Mouse (Mus musculus) spleen, embryonic (tissue): ENCODE measurements around the gene Pkd1l3.

Experiments used
- CTCF ChIA-PET: fragments of 350-600 bp; sonication (Branson Sonifier 250); formaldehyde crosslinking; loops from one replicate; lab custom pipeline; 2022; lab: Charles Lee

The Pkd1l3 gene

GRCm38 (mm10) chr8:109628638-109629037 lies 14.3 kb downstream of the Pkd1l3 start:
- CTCF ChIA-PET, result no interaction called here

GRCm38 (mm10) chr8:109632498-109632897 lies 18.2 kb downstream of the Pkd1l3 start:
- CTCF ChIA-PET, result no interaction called here

GRCm38 (mm10) chr8:109635146-109635545 lies 20.8 kb downstream of the Pkd1l3 start:
- CTCF ChIA-PET, result no interaction called here

GRCm38 (mm10) chr8:109638851-109639250 lies 24.5 kb downstream of the Pkd1l3 start:
- CTCF ChIA-PET, result no interaction called here

- CTCF ChIA-PET, result interaction anchor here (0.6 kb wide), 1 partner anchor 98 kb away, joined by 3 read pairs; no protein-coding TSS in a partner anchor
Observed at GRCm38 (mm10) chr8:109640410-109640809, 26.1 kb downstream of the Pkd1l3 start.

GRCm38 (mm10) chr8:109641236-109641635 lies 26.9 kb downstream of the Pkd1l3 start:
- CTCF ChIA-PET, result no interaction called here

GRCm38 (mm10) chr8:109647331-109647730 lies 33.0 kb downstream of the Pkd1l3 start:
- CTCF ChIA-PET, result no interaction called here

- CTCF ChIA-PET, result no interaction called here
Observed at GRCm38 (mm10) chr8:109648469-109648868, 34.2 kb downstream of the Pkd1l3 start.

- CTCF ChIA-PET, result no interaction called here
Observed at GRCm38 (mm10) chr8:109650801-109651200, 36.5 kb downstream of the Pkd1l3 start.

GRCm38 (mm10) chr8:109656860-109657259 lies 42.5 kb downstream of the Pkd1l3 start:
- CTCF ChIA-PET, result no interaction called here

- CTCF ChIA-PET, result no interaction called here
Observed at GRCm38 (mm10) chr8:109662328-109662727, 48.0 kb downstream of the Pkd1l3 start.

GRCm38 (mm10) chr8:109666616-109667015 lies 52.3 kb downstream of the Pkd1l3 start:
- CTCF ChIA-PET, result no interaction called here

- CTCF ChIA-PET, result no interaction called here
Observed at GRCm38 (mm10) chr8:109672656-109673055, 58.3 kb downstream of the Pkd1l3 start.

- CTCF ChIA-PET, result no interaction called here
Observed at GRCm38 (mm10) chr8:109673596-109673995, 59.3 kb downstream of the Pkd1l3 start.

- CTCF ChIA-PET, result no interaction called here
Observed at GRCm38 (mm10) chr8:109675896-109676643, 61.8 kb downstream of the Pkd1l3 start.

GRCm38 (mm10) chr8:109681535-109681934 lies 67.2 kb downstream of the Pkd1l3 start:
- CTCF ChIA-PET, result interaction anchor here (0.7 kb wide), 1 partner anchor 357 kb away, joined by 5 read pairs; no protein-coding TSS in a partner anchor

GRCm38 (mm10) chr8:109682120-109682519 lies 67.8 kb downstream of the Pkd1l3 start:
- CTCF ChIA-PET, result no interaction called here

- CTCF ChIA-PET, result interaction anchor here (0.6 kb wide), 1 partner anchor 48 kb away, joined by 20 read pairs; no protein-coding TSS in a partner anchor
Observed at GRCm38 (mm10) chr8:109687248-109687647, 72.9 kb downstream of the Pkd1l3 start.

GRCm38 (mm10) chr8:109691769-109692168 lies 77.5 kb downstream of the Pkd1l3 start:
- CTCF ChIA-PET, result no interaction called here

GRCm38 (mm10) chr8:109692443-109693145 lies 78.3 kb downstream of the Pkd1l3 start:
- CTCF ChIA-PET, result no interaction called here

GRCm38 (mm10) chr8:109693146-109693900 lies 79.0 kb downstream of the Pkd1l3 start, which contains the start of gene Ist1:
Gene Ist1 (minus strand): TSS chr8:109693260.
- CTCF ChIA-PET, result interaction anchor here (1.3 kb wide), 1 partner anchor 12 kb away, joined by 3 read pairs; the partner anchor contains the start of gene Zfp821

GRCm38 (mm10) chr8:109694154-109694553 lies 79.8 kb downstream of the Pkd1l3 start:
- CTCF ChIA-PET, result interaction anchor here (1.0 to 1.3 kb wide), 2 partner anchors 11 to 12 kb away, joined by 3 to 5 read pairs; partner anchors contain the start of gene Zfp821
